Mouse (Mus musculus): ENCODE data around the gene Proser2.

Proser2 gene

GRCm38 (mm10) chr2:6129555-6130355, at the start of gene Proser2:
TSS of gene Proser2 (minus strand) at chr2:6130211.
- DNase-seq (ENCODE audit: low read depth, low spot score), result no peak

DNA sequence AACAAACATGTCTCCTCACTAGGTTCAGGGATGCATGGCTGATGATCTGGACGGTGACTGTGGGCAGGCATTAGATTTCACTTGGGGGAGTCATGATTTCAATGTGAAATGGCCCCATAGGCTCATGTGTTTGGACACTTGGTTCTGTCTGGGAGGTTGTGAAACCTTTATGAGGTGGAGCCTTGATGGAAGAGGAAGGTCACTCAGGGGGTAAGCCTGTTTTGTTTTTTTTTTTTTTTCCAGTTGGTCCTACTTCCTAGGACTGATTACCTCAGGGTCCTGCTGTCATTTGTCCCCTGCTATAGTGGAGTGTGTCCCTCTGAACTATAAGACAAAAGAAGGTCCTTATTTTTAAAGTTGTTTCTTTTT, 49.7 kb upstream of the Proser2 start:
- no peak for DNase-seq (ENCODE audit: low read depth, low spot score)

DNA sequence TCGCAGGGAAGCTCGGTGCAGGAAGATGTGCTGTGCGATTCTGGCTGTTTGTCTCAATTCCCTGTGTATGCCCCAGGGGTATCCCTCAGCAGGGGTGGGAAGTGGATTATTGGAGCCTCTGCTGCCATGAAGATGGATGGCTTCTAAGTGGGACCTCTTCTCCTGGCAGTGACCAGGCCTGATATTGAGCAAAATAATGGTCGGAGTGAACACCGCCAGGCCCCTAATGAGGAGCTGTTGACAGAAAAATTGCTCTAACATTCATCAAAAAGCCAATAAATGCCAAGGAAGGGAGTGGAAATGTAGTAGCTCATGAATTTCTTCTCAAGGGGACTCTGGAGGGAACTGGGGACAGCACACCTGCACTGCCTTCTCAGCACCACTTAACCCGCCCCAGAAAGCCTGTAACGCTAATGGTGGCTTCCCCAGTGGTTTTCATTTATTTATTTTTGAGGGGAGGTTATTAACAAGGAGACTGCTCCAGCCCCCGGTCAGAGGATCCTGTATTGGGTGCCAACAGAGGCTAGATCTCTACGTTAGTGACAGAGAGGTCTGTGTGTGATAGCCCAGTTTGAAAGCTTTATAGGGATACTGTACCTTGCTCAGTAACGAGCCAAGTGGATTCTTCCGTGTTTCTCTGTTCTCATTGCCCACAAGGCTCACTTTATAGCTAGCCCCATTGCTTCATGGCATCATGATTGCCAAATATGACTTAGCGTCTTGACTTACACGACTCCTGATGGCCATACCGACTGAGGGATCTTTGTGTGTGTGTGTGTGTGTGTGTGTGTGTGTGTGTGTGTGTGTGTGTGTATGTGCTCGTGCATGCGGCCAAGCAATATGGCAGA, 49.1 kb upstream of the Proser2 start:
- no peak for DNase-seq (ENCODE audit: low read depth, low spot score)

DNA sequence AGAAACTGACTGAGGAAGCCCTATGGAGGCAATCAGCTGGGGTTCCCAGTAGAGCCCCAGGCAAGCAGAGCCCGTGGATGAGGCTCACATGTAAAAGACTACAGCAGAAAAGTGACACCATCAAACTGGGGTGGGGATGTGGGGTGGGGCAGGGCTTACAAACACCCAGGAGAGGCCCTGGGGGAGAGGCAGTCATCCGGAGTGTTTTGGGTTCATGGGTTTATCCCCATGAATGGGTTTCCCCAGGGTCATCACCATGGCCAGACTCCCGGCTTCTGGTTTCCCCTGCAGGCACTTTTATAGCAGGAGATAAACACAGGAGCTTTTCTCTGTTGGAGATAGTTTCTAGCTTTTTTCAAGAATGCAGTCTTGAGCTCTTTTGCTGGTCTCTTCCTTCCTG, 43.0 kb upstream of the Proser2 start:
- DNase-seq (ENCODE audit: low read depth, low spot score), result no peak

DNA sequence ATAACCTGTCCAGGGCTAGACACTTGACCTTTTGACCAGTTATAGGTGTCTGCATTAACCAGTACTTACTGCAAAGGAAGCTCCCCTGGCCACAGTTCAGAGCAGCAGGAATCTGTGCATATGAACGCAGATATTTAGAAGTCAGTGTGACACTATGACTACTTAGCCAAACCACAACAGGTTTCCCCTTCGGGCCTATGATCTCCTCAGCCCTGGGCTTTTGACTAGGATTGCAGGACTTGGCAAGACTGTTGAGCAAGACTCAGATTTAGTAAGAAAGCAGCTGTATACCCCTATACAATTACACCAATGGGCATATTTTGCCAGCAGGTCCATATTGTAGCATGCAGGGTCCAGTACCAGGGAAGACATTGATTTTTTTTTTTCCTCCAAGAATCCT, 38.5 kb upstream of the Proser2 start:
- DNase-seq (ENCODE audit: low read depth, low spot score), result no peak

DNA sequence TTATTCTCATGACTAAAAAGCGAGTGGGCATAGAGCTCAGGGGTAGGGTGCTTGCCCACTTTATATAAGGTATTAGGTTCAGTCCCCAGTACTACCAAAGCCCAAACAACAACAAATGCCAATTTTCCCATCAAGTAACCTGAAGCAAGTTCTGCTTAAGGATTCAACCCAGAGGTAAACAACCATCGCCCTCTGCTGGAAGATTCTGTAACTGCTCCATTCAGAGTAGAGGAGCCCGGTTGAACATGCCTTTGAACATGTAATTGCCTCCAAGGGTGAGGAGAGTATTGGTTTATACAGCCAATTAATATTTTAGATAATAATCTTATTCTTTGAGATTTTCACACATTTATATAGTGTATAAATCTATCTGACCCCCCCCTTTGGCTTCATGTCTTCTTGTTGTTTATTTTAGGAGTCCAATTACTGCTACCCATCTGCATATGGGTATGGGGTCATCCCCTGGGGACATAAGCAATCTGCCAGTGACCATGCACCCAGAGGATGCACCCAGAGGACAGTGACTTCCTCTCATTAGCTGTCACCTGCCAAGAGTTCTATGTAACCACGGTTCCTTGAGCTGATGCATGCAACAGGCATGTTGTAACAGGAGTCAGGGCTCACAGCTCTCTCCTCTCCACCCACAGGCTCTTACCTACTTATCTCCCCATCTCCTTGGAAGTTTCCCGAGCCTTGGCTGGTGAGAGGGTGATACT, 38.0 kb upstream of the Proser2 start:
- DNase-seq (ENCODE audit: low read depth, low spot score), result peak; percentile 24

DNA sequence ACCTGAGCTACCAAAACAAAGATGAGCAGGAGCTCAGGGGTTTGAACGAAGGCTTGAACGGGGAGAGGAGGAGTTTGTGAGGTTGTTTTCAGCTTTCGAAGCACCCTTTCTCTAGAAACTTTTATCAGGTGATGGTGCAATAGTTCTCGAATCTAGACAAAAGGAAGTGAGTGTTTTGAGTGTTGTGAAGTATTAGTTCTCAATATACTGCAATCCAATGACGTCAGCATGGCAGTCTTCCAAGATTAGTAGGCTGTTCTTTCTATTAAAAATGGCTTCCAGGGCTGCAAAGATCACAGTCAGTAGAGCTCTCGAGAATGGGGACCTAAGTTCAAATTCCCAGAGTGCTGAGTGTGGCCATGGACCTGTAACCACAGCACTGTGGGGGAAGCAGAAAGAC, 35.8 kb upstream of the Proser2 start:
- DNase-seq (ENCODE audit: low read depth, low spot score), result no peak

GRCm38 (mm10) chr2:6164606-6165290, 34.7 kb upstream of the Proser2 start:
- no peak for DNase-seq (ENCODE audit: low read depth, low spot score)

DNA sequence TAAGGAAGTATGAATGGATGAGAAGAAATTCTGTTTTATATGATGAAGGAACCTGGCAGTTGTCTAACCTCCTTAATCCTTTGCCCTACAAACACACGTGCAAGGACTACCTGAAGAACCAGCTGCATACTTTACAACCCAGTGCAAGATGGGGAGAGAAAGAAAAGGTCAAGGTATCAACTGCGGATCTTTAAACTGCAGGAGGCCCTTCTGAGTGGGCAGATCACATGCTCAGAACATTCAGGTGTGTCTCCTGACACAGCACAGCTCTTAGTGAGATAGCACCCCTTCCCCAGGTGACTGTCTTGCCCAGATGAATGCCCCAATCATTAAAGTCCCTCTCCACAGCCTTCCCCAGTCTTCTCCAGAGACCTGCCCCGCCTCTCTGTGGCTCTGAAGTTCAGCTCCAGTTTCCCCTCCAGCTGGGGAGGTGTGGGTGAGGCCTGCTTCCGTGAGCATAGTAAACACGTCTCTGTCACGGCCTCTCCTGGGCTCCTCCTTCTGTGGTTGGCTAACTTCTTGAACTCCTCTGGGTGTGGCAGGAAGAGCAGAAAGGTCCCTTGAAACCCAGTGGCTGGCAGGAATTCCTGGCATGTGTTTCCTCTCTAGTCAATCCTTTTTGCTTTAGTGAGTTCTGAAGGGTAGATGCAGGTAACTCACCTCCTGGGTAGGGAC, 32.5 kb upstream of the Proser2 start:
- DNase-seq (ENCODE audit: low read depth, low spot score), result no peak

GRCm38 (mm10) chr2:6159735-6160134, 29.7 kb upstream of the Proser2 start:
- DNase-seq (ENCODE audit: low read depth, low spot score), result no peak

- no peak for DNase-seq (ENCODE audit: low read depth, low spot score)
Observed at GRCm38 (mm10) chr2:6159219-6159618, 29.2 kb upstream of the Proser2 start.

DNA sequence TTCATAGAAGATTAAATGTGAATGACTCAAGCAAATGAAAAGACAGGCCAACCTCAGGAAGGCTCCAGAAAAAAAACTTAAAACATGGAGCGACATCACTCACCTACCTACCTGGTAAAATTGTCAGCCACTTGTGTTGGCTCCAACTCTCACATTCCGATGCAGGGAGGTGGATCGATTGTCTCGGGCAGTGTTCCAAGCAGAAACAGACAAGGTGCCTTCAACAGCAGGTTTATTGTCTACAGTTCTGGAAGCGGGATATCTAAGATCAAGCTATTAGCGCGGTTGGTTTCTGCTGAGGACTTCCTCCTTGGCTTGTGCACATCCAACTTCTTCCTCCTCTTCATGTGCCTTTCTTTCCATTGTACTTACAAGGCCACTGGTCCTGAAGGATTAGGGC, 27.6 kb upstream of the Proser2 start:
- DNase-seq (ENCODE audit: low read depth, low spot score), result no peak

DNA sequence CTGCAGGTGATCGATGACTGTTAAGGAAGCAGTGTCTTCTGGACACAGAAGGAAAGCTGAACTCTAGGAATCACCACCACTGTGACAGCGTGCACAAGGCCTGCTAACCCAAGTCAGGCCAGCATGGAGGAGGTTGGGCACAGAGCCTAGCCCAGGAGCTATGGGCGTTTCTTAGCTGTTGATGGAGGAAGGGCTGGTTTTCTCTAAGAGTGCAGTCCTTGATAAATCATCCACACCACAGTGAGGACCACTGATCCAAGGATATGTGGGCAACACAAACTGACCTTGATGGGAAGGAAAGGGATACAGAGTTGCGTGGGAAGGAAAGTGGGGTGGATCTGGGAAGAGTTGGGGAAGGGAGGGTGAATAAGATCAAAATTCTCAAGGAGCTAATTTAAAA, 27.2 kb upstream of the Proser2 start:
- DNase-seq (ENCODE audit: low read depth, low spot score), result no peak

- no peak for DNase-seq (ENCODE audit: low read depth, low spot score)
Observed at GRCm38 (mm10) chr2:6149801-6150200, 19.8 kb upstream of the Proser2 start.

- DNase-seq (ENCODE audit: low read depth, low spot score), result no peak
Observed at GRCm38 (mm10) chr2:6146901-6147300, 16.9 kb upstream of the Proser2 start.

GRCm38 (mm10) chr2:6146257-6146656, 16.2 kb upstream of the Proser2 start:
- DNase-seq (ENCODE audit: low read depth, low spot score), result no peak

GRCm38 (mm10) chr2:6145611-6146010, 15.6 kb upstream of the Proser2 start:
- no peak for DNase-seq (ENCODE audit: low read depth, low spot score)

- no peak for DNase-seq (ENCODE audit: low read depth, low spot score)
Observed at GRCm38 (mm10) chr2:6142915-6143654, 13.1 kb upstream of the Proser2 start.

DNA sequence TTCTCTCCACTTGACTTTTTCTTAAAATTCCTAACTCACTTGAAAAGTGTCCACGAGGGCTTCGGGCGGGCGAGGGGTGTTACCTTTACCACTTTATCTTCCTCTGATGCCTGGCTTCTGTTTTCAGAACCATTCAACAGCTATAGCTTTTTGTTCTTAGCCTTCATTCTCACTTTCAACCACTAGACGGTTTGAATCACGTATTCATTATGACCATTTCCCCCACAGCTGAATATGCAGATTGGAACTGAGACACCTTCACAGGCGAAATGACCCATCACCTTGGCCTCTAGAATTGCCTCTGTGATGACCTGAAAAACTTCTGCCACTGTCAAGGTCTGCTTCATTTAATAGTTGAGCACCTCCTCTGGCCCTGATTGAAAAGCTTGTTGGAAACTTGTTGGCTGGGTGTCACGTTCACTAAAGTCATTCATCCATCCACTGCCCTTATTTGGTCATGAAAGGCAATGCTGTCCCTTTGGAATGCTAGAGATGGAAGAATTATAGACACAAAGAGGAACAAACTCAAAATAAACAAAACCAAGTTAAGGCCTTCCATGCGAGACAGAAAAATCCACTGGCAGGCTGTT, 10.7 kb upstream of the Proser2 start:
- no peak for DNase-seq (ENCODE audit: low read depth, low spot score)

DNA sequence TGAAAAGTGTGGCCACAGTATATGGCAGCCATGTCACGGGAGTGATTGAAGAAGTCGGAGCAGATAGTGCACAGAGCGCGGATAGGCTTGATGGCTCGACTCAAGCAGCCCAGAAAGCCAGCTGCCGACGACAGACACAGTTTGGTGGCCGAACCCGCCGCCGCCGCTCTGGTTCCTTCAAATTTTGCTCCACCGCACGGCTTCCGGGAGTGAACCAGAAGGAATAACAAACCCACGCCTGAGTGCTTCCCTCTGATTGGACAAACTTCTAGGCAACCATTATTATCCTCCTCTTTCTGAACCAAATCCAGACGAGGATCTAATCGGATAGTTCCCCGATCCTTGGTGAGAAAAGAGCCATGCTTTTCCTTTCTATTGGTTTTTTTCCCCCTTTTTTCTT, 3.9 kb upstream of the Proser2 start:
- no peak for DNase-seq (ENCODE audit: low read depth, low spot score)

Data from c-Kit-negative CD71-positive TER-119-positive erythroid progenitor cells, embryonic 14.5 days (primary cell).